Mouse (Mus musculus) ZHBTc4 (cell line): Measurements from ENCODE around the gene Gm45021.

Source experiments
- DNase-seq: peaks from one replicate; pipeline ENCODE4 v3.0.0-alpha.2; 2011; ENCODE audit warnings: low read depth, low spot score

The Gm45021 gene

GRCm38 (mm10) chr6:48589194-48589750 is at the start of gene Gm45021:
TSS of gene Gm45021 (plus strand) at chr6:48589610.
- no peak for DNase-seq

GRCm38 (mm10) chr6:48539860-48540259 is 49.5 kb upstream of the Gm45021 start:
- no peak for DNase-seq

- DNase-seq = no peak
These were observed 48.7 kb upstream of the Gm45021 start for GRCm38 (mm10) chr6:48540721-48541120.

- DNase-seq = no peak
These were observed 47.6 kb upstream of the Gm45021 start for GRCm38 (mm10) chr6:48541560-48542450.

- no peak for DNase-seq
These were observed 46.8 kb upstream of the Gm45021 start for GRCm38 (mm10) chr6:48542631-48543030.

GRCm38 (mm10) chr6:48545251-48545650 is 44.2 kb upstream of the Gm45021 start:
- no peak for DNase-seq

GRCm38 (mm10) chr6:48546271-48546670 is 43.1 kb upstream of the Gm45021 start:
- DNase-seq = peak; percentile 51

GRCm38 (mm10) chr6:48546858-48547257 is 42.6 kb upstream of the Gm45021 start:
- no peak for DNase-seq

GRCm38 (mm10) chr6:48548314-48548713 is 41.1 kb upstream of the Gm45021 start:
- DNase-seq = no peak

GRCm38 (mm10) chr6:48552918-48553317 is 36.5 kb upstream of the Gm45021 start:
- DNase-seq = peak; percentile 96

GRCm38 (mm10) chr6:48553819-48554218 is 35.6 kb upstream of the Gm45021 start:
- DNase-seq = no peak

- DNase-seq = peak; percentile 97
These were observed 34.9 kb upstream of the Gm45021 start, which contains the start of gene Lrrc61 for GRCm38 (mm10) chr6:48554280-48555103. TSS of gene Lrrc61 (plus strand) at chr6:48554796.

GRCm38 (mm10) chr6:48555104-48555890 is 34.1 kb upstream of the Gm45021 start:
- no peak for DNase-seq

GRCm38 (mm10) chr6:48555956-48556355 is 33.5 kb upstream of the Gm45021 start:
- no peak for DNase-seq

GRCm38 (mm10) chr6:48565693-48566310 is 23.6 kb upstream of the Gm45021 start:
- DNase-seq = no peak

- no peak for DNase-seq
These were observed 23.1 kb upstream of the Gm45021 start for GRCm38 (mm10) chr6:48566312-48566711.

- DNase-seq = no peak
These were observed 21.1 kb upstream of the Gm45021 start for GRCm38 (mm10) chr6:48568036-48568984.

- DNase-seq = no peak
These were observed 20.2 kb upstream of the Gm45021 start for GRCm38 (mm10) chr6:48569065-48569807.

- DNase-seq = no peak
These were observed 17.4 kb upstream of the Gm45021 start for GRCm38 (mm10) chr6:48572014-48572413.
